Mouse (Mus musculus): Measurements from ENCODE around the gene Pde4b. TPM values are rescaled to one million over a fixed set of nuclear protein-coding genes. Genes with fewer than 3 reads are reported as not detected.
"Not testable (repeated sequence)": the region's sequence is repeated elsewhere in the genome, so short reads cannot be mapped to it uniquely, and the experiment has no call there.

Gene Pde4b
- polyA plus RNA-seq (2015; fragmentation: Nextera tagmentation; extraction: Ambion mirVana) = 37.3 and 40.5 TPM in 2 replicates

DNA sequence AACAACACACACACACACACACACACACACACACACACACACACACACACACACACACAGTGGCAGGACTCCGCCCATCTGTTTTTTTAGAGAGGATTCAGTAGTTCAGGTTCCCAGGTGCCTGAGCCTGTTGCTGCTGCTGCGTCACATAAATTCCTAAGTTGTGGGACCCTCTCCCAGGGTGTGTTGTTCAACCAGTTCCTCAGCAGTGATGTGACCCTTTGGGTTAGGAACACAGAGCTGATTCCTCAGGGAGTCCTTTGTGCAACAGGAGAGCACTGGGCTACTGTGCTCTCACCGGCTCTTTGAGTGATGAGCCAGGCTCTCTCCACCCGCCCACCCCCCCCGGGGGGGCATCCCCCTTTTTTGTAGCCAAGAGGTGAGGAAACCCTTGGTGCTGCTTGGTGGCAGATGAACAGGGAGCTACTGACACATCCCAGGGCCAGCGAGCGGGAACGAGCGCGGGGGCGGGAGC lies at the start of gene Pde4b:
TSS of gene Pde4b (plus strand) at position 453 of the 475 bp plus-strand sequence.
- H3K4me2 ChIP-seq = peak within 1 kb of the TSS; percentile 95
- H3K9ac ChIP-seq = peak within 1 kb of the TSS; percentile 40
- H3K4me1 ChIP-seq = peaks cover 10% of the 10 kb centered on the region
- no peaks in the 10 kb centered on the region for H3K9me3 ChIP-seq
- H3K27ac ChIP-seq = no peak within 1 kb of the TSS
- WGBS = 12% methylated on average over 11 of the region's 11 CpGs
- no peaks in the 10 kb centered on the region for H3K36me3 ChIP-seq
- H3K4me3 ChIP-seq = peak within 1 kb of the TSS; percentile 47
- H3K27me3 ChIP-seq = peaks cover 41% of the 10 kb centered on the region
- ATAC-seq (ENCODE audit: borderline replicate concordance, extremely low read depth, low FRiP score, low TSS enrichment) = peak; percentile 31; the same call in 1 of the 2 replicates

GRCm38 (mm10) chr4:102040190-102040589 lies 47.2 kb upstream of the Pde4b start:
- Histone ChIP-seq H3K4me1 (no peaks in the 10 kb centered on the region), H3K4me3 (no peak overlapping the region), H3K9me3 (no peaks in the 10 kb centered on the region), H3K9ac (no peak overlapping the region), H3K27me3 (no peaks in the 10 kb centered on the region), H3K27ac (no peak overlapping the region), H3K4me2 (no peak overlapping the region), H3K36me3 (no peaks in the 10 kb centered on the region)
- no peak for ATAC-seq (ENCODE audit: borderline replicate concordance, extremely low read depth, low FRiP score, low TSS enrichment)
- 78% methylated on average over 3 of the region's 3 CpGs for WGBS

- H3K9ac ChIP-seq = no peak overlapping the region
- H3K9me3 ChIP-seq = no peaks in the 10 kb centered on the region
- no peak overlapping the region for H3K4me2 ChIP-seq
- no peaks in the 10 kb centered on the region for H3K36me3 ChIP-seq
- WGBS = 52% methylated on average over 6 of the region's 6 CpGs
- H3K27me3 ChIP-seq = no peaks in the 10 kb centered on the region
- no peaks in the 10 kb centered on the region for H3K4me1 ChIP-seq
- H3K4me3 ChIP-seq = no peak overlapping the region
- H3K27ac ChIP-seq = 0 out of 2 replicates have a peak overlapping the region, but pooled peaks have one; percentile 6
- ATAC-seq (ENCODE audit: borderline replicate concordance, extremely low read depth, low FRiP score, low TSS enrichment) = no peak
Observed at GRCm38 (mm10) chr4:102045183-102046140, 41.9 kb upstream of the Pde4b start.

DNA sequence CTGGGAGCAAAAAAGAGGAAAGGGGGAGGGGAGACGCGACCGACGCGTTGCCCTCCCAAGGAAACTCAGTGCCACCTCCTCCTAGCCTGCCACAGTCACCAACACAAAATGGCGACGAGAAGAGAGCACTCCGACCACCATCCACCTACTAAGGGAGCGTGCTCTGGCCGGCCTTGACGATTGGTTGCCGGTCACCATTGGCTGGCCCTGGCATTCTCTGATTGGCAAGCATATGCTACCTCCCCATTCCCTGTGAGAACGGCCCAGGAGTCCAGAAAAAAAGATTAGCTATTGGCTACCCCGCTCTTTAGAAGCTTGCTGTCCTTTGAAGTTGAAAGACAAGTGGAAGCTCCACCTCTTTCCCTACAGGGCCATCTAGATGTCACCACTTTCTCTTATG lies 38.0 kb upstream of the Pde4b start:
- not testable (repeated sequence) for H3K27me3 ChIP-seq; H3K4me1 ChIP-seq; H3K9me3 ChIP-seq; H3K27ac ChIP-seq; H3K4me3 ChIP-seq; H3K36me3 ChIP-seq; H3K9ac ChIP-seq; ATAC-seq (ENCODE audit: borderline replicate concordance, extremely low read depth, low FRiP score, low TSS enrichment); H3K4me2 ChIP-seq
- 94% methylated on average over 14 of the region's 14 CpGs for WGBS

DNA sequence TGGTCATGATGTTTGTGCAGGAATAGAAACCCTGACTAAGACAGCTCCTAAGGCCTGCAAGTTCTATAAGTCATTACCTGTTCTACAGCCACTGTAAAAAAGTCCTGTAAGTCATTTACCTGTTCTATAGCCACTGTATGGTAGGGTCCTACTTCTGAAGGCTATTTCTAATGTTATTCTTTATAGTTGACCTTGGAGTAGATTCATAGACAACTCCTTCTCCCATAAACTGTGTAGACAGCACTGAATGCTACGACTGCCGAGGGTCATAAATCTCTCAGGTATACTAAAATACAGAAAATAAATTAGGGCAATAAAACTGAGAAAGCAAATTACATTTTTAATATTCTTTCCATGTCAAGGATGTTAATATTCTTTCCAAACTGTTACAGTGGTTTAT lies 26.0 kb upstream of the Pde4b start:
- Histone ChIP-seq H3K4me2 (no peak overlapping the region), H3K4me3 (no peak overlapping the region), H3K9ac (no peak overlapping the region), H3K4me1 (no peaks in the 10 kb centered on the region), H3K36me3 (no peaks in the 10 kb centered on the region), H3K27ac (no peak overlapping the region), H3K27me3 (no peaks in the 10 kb centered on the region), H3K9me3 (no peaks in the 10 kb centered on the region)
- 86% methylated on average over 2 of the region's 2 CpGs for WGBS
- ATAC-seq (ENCODE audit: borderline replicate concordance, extremely low read depth, low FRiP score, low TSS enrichment) = no peak

GRCm38 (mm10) chr4:102069314-102069713 lies 18.0 kb upstream of the Pde4b start:
- no peak overlapping the region for H3K4me3 ChIP-seq
- no peaks in the 10 kb centered on the region for H3K9me3 ChIP-seq
- H3K27ac ChIP-seq = no peak overlapping the region
- no peak overlapping the region for H3K4me2 ChIP-seq
- no peaks in the 10 kb centered on the region for H3K27me3 ChIP-seq
- H3K4me1 ChIP-seq = no peaks in the 10 kb centered on the region
- no peak for ATAC-seq (ENCODE audit: borderline replicate concordance, extremely low read depth, low FRiP score, low TSS enrichment)
- 80% methylated on average over 2 of the region's 2 CpGs for WGBS
- no peak overlapping the region for H3K9ac ChIP-seq
- H3K36me3 ChIP-seq = no peaks in the 10 kb centered on the region

DNA sequence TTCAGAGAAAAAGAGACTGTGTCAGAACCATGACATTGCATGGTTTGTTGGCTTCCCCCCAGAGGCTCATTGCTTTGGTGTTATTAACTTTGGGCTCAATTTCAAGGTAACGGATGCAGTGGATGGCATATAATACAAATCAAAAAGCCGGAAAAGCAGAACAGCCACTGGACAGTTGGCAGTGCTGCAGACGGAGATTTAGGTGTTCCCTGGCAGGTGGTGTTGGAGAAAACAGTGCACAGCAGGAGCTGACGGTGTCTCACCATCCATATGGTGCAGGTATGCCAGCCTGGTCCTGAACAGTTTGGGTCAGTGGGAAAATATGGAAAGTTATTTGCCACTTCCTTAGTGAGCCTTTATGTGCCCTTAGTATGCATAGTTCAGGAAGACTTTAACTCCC lies 1.0 kb upstream of the Pde4b start:
- no peaks in the 10 kb centered on the region for H3K36me3 ChIP-seq
- H3K27ac ChIP-seq = no peak overlapping the region
- H3K27me3 ChIP-seq = peaks cover 41% of the 10 kb centered on the region
- no peak overlapping the region for H3K9ac ChIP-seq
- H3K4me3 ChIP-seq = no peak overlapping the region
- H3K9me3 ChIP-seq = no peaks in the 10 kb centered on the region
- H3K4me1 ChIP-seq = peaks cover 10% of the 10 kb centered on the region
- ATAC-seq (ENCODE audit: borderline replicate concordance, extremely low read depth, low FRiP score, low TSS enrichment) = no peak
- 74% methylated on average over 4 of the region's 4 CpGs for WGBS
- H3K4me2 ChIP-seq = no peak overlapping the region

DNA sequence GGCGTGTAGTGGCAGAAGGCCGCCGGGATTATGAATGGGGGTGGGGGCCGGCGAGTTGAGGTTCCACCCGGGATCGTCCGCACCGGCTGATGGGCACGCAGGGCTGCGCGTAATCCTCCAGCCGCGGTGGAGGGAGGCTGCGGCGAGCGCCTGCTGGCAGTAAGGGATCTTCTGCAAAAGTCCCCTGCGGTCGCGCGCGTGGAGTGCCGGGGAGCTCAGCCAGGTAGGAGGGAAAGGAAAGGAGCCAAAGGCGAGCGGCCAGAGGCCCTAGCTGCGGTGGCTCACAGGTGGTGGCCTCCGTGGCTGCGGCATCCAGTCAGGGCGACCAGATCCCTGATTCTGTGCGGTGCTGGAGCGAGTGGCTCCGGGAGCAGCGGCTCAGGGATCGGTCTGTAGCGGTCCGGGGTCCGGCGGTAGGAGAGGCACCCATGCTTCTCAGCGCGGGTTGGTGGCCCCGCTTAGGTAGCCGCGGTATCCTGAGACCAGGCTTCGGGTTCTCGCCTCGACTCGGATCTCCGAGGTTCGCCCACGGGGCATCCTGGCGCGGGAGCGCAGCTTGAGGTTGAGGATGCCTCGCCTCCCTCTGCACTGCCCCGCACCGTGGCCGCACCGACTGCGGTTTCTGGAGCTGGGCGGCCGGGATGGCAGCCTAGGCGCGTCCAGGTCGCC lies 357 bp downstream of the Pde4b start:
- Histone ChIP-seq H3K27me3 (peaks cover 41% of the 10 kb centered on the region), H3K27ac (no peak overlapping the region), H3K36me3 (no peaks in the 10 kb centered on the region), H3K9me3 (no peaks in the 10 kb centered on the region), H3K9ac (peak overlapping the region; percentile 40), H3K4me3 (peak overlapping the region; percentile 47), H3K4me2 (peak overlapping the region; percentile 95), H3K4me1 (peaks cover 10% of the 10 kb centered on the region)
- 1% methylated on average over 64 of the region's 64 CpGs for WGBS
- ATAC-seq (ENCODE audit: borderline replicate concordance, extremely low read depth, low FRiP score, low TSS enrichment) = peak; percentile 69

DNA sequence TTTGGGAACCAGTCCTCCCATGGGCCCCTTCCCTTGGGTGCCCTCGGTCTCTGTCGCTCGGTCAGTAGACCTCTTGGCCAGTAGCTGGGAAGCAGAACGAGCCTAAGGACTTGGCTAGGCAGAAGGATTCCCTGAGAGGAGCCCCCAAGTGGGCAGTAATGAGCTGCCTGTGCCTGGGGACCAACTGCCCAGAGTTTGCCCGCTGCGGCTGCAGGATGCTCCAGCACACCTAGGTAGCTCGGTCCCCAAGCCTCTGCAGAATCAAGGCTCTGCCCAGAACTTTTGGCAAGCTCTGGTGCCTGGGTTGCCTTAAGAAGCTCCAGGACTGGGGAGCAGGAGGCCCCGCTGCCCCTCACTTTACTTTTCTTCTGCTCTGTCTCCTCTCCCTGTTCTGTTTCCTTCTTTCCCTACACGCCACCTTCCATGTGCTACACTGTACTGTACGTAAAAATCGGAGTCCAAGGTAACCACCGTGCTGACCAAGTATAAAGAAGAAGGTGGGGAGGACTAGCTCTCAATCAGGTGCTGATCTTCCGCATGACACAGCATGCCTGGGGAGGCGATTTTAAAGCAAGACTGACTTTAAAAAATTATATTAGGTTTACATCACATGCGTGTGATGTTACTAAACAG lies 1.0 kb downstream of the Pde4b start:
- peak; percentile 27; the same call in 1 of the 2 replicates for ATAC-seq (ENCODE audit: borderline replicate concordance, extremely low read depth, low FRiP score, low TSS enrichment)

GRCm38 (mm10) chr4:102095851-102096250 lies 8.5 kb downstream of the Pde4b start:
- Histone ChIP-seq H3K27me3 (no peaks in the 10 kb centered on the region), H3K36me3 (no peaks in the 10 kb centered on the region), H3K9me3 (no peaks in the 10 kb centered on the region), H3K27ac (no peak overlapping the region), H3K4me2 (no peak overlapping the region), H3K4me1 (no peaks in the 10 kb centered on the region), H3K9ac (no peak overlapping the region), H3K4me3 (no peak overlapping the region)
- WGBS = 92% methylated on average over 2 of the region's 2 CpGs
- ATAC-seq (ENCODE audit: borderline replicate concordance, extremely low read depth, low FRiP score, low TSS enrichment) = no peak

More for the DNA sequence above, 1.0 kb downstream of the Pde4b start:
- H3K36me3 ChIP-seq = no peaks in the 10 kb centered on the region
- H3K4me2 ChIP-seq = peak overlapping the region; percentile 95
- H3K9ac ChIP-seq = peak overlapping the region; percentile 40; the same call in 1 of the 2 replicates
- H3K27me3 ChIP-seq = peaks cover 41% of the 10 kb centered on the region
- H3K4me3 ChIP-seq = peak overlapping the region; percentile 47
- 18% methylated on average over 15 of the region's 15 CpGs for WGBS
- no peak overlapping the region for H3K27ac ChIP-seq
- H3K4me1 ChIP-seq = peaks cover 10% of the 10 kb centered on the region
- no peaks in the 10 kb centered on the region for H3K9me3 ChIP-seq

- no peaks in the 10 kb centered on the region for H3K27me3 ChIP-seq
- no peaks in the 10 kb centered on the region for H3K9me3 ChIP-seq
Observed at GRCm38 (mm10) chr4:102102241-102102640, 14.9 kb downstream of the Pde4b start.

More at GRCm38 (mm10) chr4:102102241-102102640, 14.9 kb downstream of the Pde4b start:
- Histone ChIP-seq H3K4me3 (no peak overlapping the region), H3K4me1 (no peaks in the 10 kb centered on the region), H3K36me3 (no peaks in the 10 kb centered on the region), H3K4me2 (no peak overlapping the region), H3K27ac (no peak overlapping the region), H3K9ac (no peak overlapping the region)
- WGBS = 21% methylated on average over 4 of the region's 4 CpGs
- no peak for ATAC-seq (ENCODE audit: borderline replicate concordance, extremely low read depth, low FRiP score, low TSS enrichment)
